Mouse (Mus musculus) lung, postnatal 0 days (tissue): ENCODE measurements around the gene Dip2b.

ENCODE experiments used
- CTCF ChIP-seq: IDR thresholded peaks from 2 replicates; pipeline ENCODE4 v1.5.1; 2016; ENCODE audit warnings: antibody characterized with exemption, mild to moderate bottlenecking
- EP300 ChIP-seq: IDR thresholded peaks from 2 replicates; pipeline ENCODE4 v1.6.1; 2016; ENCODE audit warnings: antibody characterized with exemption, mild to moderate bottlenecking, control low read depth

GRCm38 (mm10) chr15:100202431-100203015 lies 164.1 kb downstream of the Dip2b start:
- no peak for TF ChIP-seq CTCF
- no peak for TF ChIP-seq EP300
